Mouse (Mus musculus): Measurements from ENCODE around the gene Ppm1h.

Gene Ppm1h

DNA sequence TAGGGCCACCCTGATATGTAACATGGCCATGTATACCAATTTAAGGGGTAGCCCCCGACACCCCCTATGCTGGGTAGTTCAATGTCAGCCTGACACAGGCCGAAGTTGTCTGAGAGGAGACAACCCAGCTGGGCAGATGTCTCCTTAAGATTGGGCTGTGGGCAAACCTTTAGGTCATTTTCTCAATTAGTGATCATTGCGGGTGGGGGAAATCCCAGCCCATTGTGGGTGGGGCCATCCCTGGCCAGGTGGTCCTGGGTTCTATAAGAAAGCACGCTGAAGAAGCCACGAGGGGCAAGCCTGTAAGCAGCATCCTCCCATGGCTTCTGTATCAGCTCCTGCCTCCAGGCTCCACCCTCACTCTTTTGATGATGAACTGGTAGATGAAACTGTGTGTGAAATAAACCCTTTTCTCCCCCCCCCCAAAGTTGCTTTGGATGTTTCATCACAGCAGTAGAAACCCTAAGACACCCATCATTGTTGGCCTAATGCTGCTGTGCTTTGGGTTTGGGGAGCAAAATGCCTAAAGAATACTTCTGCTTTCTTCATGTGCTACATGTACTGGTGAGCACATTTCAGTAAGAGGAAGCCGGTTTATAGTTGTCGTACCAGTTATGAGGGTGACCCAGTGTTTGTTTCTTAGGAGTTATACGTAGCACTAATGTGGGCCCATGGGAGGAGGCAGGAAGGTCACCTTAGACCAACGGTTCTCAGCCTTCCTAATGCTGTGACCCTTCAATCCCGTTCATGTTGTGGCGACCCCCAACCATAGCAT is 68.8 kb downstream of the Ppm1h start:
- no peak for DNase-seq

DNA sequence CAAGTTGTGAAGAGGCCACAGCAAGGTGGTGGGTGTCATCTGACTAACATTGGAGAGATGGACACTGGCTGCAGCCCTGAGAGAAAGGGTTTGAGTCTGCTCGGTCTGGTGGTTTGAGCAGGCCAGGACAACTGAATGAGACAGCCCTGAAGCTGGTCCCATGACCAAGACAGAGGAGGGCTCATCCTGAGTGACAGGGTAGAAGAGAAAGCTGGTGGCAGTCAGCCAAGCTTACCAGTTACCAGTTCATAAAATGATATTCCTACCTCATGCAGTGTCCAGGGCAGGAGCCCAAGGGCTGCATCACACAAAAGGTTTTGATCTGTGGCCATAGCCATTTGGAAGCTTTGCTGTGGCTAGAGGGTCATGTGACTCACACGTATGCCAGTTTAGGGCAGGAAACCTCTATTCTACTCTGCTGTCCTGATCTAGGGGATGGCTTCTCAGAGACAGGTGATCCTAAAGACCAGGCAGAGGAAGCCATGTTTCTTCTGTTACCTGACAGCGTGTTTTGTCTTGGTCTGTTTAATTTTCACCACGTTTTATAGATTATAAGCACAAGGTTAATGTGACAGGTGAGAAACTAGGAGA is 69.9 kb downstream of the Ppm1h start:
- DNase-seq: no peak

DNA sequence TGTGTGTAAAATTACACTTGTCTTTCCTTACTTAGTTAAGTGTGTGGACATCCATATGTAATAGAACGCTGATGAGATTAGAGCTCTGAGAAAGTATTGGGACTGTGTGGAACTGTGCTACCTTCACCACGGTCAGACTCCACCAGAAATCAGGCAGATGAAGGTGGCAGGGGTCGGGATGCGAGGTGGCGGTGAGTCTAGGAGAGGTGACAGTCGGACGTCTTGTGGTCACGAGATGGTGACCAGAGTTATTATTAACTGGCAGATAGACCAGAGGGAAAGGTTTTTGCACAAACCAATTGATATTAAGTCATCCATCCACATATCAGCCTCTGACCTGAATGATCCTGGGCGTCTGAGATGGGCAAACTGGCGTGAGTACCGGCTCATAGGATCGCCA is 70.5 kb downstream of the Ppm1h start:
- DNase-seq: no peak

DNA sequence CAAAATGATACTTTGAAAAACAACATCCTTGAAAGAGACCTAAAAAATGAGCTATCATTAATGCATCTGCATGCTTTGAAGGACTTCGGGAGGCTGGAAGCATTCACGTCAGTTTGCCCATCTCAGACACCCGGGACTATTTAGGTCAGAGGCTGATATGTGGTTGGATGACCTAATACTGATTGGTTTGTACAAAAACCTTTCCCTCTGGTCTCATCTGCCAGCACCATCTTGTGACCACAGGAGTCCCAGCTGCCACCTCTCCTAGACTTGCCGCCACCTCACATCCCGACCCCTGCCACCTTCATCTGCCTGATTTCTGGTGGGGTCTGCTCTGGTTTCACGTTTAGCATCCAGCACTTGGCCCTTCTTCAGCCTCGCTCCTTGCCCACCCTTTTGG is 71.3 kb downstream of the Ppm1h start:
- DNase-seq: no peak

DNA sequence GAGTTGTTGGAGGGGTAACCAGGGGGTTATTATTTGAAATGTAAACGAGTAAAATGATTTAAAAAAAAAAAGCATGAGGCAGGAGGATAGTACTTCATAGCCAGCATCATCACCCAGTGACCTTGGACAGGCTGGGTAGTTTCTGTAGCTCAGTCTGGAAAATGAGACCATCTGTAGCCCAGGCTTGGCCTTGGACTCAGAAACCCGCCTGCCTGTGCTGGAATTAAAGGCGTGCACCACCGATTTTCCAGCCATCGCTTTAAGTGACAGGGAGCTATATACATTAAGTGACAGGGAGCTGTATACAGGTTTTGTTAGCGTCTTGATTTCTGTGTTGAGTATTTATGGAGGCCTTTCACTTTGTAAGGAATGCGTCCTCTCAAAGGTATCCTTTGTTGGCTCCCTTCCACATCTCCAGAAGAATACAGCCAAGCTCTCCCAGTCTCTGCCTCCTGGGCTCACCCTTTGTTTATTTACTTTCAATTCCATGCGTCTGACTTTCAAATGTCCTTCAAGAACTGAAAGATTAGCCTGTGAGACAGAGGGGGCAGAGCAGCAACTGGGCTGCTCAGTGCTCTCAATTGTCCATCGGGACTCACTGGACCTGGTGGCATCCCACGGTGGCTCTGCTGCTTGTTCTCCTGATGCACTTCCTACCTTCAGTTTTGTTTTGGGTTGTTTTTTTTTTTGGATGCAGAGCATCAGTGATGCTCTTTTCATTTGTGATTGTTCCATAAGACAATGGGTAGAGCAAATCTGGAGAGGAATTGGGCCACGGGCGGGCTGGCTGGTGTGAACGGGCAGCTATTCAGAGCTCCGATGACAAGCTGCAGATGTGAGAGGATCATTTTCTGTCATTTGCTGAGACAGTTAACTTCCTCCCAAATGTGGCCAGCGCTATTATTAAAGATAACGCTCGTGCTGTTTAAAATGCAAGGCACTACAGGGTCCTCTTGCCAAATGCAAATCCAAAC is 74.7 kb downstream of the Ppm1h start:
- no peak for DNase-seq

DNA sequence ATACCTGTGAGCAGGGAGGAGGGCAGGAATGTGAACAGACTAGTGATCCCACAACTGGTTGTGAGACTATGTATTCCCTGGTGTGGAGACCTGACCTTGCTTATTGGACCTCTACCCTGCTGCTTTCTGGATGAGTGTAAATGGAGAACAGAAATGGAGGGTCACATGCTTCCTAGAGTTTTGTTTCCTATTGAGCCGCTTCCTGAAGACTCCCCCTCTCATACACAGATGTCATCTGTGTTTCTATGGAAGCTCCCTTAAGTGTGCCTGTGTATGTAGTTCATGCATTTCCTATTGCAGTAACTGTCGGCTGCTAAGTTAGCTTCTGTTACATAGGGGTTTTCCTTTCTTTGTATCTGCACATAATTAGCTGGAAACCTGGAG is 75.4 kb downstream of the Ppm1h start:
- DNase-seq: no peak

DNA sequence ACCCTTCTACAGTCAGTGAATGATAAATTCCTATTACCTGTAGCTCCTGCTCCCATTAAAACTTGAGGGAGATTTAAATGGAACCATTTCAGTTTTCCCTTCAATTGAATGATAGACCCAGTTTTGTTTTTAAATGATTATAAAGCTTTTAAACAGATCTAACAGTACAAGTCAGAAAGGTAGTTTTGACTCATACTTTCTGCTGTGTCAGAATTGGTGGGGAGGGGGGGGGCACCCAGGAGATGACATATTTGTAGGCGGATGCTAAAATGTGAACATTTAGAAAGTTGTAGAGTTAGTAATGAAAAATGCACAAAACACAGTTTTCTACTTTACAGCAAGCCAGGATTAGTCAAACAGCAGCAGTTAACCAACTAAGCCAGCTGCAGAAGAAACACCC is 76.4 kb downstream of the Ppm1h start:
- no peak for DNase-seq

DNA sequence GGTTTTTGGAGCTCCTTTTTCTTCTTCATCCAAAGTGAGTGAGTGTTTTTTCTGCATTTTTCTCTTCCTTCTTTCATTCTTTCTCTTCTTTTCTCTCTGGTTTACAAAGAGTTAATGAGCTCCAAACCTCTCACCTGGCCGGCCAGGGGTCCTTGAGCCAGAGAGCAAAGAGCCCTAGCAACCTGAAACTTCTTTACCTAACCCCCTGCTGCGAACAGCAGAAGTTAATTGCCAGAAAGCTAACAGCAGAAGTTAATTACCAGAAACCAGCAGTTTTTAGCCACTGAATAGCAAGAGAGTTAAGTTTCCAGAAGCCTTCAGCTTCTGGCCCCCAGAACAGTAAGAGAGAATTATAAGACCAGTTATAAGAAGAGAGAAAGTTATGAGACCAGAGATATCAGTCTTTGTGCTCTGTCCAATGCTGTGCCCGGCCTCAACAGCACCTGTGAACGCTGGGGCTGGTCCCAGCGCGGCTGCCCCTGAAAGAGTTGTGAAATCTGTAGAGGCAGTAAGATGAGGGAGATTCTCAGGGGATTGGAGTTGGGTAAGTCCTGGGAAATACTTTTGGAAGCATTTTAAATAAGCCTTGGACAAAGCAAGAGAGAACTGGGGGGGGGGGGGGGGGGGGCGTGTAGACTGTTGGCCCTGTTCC is 78.4 kb downstream of the Ppm1h start:
- DNase-seq: no peak

DNA sequence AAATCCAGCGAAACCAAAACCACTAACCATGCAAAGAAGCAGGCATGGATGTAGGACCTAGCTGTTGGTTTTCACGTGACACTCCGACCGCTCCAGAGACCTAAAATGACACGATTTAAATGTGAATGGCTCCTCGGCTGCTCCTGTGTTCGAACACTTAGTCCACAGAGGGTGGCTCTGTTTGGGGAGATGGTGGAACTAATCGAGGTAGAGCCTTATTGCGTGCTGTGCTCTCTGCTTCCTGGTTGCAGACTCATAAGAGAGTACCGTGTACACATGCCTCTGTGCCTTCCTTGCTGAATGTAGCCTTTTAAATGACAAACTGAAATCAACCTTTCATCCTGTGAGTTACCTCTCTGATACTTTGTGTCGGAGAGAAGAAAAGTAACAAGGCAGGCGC is 79.2 kb downstream of the Ppm1h start:
- DNase-seq: peak in 1 of 2 experiments; percentile 36

DNA sequence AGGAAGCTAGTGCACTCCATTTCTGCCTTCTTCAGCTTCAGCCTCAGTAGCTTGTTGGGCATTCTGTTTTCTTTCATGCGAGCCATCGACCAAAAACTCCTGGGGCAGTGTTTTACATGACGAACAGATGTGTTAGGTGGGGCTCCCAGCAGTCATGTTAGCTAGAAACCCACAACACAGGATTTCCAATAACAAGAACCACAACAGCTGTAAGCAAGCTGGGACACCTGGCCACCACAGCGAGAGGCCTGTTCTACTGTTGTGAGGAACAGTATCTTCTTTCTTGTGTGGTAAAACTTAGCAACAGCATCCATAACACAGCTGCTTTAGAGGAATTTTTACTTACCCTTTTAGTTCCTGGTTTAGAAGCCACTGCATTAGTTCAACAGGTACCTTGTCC is 79.8 kb downstream of the Ppm1h start:
- DNase-seq: peak; percentile 73 to 86

DNA sequence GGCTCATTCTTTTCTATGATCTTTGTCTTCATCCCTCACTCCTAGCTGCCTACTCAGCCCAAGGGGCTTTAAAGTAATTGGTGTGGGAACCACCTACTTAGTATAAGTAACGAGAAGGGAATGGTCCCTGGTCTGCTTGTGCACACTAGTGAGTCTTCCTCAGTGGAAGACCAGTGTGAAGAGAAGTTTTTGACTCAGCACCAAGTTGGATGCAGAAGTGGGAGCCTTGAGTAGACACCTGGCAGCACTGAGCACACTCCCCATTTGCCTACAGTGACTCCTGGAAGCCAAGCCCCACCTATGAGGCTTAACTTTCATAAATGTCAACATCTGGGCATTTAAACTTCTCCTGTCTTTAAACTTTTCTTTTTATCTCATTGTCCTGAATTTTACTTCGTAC is 81.2 kb downstream of the Ppm1h start:
- DNase-seq: no peak

DNA sequence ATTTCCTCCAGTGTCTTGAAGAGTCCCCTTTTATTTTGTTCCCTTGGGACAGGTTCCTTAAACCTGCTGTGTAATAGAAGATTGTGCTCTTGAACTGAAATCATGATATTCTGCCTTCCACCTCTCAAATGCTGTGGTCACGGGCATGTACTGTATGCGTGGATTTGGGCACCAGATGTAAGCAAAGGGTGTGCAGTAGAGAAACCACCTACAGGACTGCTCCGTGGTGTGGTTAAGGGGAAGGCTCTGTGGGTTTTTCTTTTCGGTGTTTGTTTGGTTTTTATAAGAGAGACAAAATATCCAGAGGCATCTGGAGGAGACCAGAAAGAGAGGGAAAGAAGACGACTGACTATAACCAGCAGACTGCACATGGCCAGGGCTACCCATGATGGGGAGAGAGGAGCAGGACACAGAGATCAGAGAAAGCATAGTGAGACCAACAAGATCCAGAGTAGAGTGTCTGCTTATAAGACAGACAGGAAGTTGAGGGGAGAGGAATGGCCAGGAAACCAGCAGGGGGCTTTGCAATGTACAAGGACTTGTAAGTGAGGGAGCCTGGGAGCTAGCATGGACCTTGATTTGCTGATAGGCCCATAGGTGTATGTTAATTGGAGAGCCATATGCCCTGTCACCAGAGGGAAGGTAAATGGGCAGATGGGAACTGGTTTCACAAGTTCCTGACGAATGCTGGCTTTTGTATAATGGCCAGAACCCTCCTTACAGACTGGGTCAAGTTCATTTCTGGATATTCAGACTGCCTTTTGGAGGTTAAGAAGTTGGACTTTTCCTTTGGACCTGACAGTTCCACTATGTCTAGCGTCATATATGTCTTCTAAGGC is 82.1 kb downstream of the Ppm1h start:
- DNase-seq: no peak

DNA sequence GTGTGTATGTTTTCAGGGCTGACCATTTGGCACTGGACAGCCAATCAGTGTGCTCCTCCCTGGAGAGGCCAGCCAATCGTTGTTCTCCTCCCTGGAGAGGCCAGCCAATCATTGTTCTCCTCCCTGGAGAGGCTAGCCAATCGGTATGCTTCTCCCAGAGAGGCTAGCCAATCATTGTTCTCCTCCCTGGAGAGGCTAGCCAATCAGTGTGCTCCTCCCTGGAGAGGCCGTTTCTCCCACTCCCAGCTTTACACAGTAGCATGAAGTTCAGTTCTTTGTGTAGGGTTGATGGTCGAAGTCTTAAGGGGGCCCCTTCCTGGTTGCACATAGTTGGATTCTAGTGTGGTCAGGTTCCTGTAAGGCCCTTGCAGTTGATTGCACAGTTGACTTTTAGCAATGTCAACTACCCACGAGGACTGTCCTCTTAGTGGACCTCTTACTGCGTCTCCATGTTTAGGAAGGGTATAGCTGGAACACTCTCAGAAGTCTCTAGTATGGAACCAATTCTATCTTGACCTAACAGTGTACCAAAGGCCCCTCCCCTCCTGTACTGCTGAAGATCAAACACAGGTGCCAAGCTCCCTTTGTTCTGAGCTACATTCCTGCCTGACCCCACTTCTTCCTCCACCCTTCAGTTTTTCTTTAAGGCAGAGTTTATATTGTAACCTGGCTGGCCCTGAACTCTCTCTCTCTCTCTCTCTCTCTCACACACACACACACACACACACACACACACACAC is 84.4 kb downstream of the Ppm1h start:
- DNase-seq: no peak

DNA sequence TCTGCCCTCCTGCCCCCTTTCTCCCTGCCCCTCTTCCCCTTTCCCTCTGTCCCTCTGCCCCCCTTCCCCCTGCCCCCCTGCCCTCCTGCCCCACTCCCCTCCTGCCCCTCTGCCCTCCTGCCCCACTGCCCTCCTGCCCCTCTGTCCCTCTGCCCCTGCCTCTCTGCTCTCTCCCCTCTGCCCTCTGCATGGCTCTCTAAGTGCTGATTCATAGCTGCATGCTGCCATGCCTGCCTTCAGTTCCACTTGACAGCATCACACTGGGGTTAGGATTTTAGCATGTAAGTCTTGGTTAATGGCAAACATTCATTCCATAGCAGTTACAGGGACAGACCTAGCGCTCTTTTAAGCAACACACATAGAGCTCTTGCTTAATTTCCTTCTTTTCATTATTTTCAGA is 85.0 kb downstream of the Ppm1h start:
- DNase-seq: no peak

DNA sequence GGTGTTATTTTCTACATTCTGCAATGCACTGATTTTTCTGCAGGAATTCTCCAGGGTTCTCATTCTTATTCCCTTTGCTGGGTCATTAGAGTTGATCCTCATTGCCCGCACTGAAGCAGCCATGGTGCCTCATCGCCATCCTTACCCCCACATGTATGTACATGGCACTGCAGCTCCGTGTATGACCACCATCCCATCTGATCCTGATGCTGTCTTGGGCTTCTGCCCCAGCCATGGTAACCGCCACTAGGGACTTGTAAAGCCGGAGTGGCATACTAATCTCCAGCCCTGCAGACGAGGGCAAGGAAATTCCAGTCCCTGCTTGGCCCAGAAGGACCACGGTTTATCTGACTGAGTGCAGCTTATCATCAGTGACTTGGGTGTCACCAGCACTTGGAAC is 86.1 kb downstream of the Ppm1h start:
- no peak for DNase-seq

DNA sequence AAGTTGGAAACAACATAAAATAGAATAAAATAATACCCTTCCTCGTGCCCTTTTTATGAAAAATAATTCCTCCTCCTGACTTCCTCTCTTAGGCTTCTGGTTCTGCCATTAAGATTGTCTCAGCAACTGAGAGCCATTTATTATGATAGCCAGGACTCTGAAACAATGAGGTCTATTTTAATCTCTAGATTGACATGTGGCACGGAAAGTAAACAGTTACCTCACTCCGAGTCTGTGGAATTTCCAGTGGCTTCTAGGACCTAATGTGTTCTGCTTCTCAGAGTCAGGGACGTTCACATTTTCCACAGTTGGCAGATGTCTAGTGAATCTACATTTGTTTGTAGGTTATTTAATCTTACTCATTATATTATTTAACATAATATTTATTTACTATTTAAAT is 87.0 kb downstream of the Ppm1h start:
- DNase-seq: no peak

DNA sequence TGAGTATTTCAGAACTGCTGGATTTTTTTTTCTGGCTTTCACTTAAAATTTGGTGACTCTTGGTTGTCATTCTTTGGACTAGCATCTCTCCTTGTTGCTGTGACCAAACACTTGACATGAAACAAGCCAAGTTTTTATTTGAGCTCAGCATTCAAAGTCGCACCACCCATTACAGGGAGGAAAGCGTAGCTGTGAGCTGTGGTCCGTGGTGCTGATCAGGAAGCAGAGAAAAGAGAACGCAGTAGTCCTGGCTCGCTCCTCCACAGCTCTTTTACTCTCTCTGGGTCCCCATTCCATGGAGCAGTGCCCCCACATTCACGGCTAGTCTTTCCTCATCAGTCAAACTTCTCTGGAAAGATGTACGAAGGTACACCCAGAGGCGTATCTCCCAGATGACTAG is 87.4 kb downstream of the Ppm1h start:
- DNase-seq: no peak

DNA sequence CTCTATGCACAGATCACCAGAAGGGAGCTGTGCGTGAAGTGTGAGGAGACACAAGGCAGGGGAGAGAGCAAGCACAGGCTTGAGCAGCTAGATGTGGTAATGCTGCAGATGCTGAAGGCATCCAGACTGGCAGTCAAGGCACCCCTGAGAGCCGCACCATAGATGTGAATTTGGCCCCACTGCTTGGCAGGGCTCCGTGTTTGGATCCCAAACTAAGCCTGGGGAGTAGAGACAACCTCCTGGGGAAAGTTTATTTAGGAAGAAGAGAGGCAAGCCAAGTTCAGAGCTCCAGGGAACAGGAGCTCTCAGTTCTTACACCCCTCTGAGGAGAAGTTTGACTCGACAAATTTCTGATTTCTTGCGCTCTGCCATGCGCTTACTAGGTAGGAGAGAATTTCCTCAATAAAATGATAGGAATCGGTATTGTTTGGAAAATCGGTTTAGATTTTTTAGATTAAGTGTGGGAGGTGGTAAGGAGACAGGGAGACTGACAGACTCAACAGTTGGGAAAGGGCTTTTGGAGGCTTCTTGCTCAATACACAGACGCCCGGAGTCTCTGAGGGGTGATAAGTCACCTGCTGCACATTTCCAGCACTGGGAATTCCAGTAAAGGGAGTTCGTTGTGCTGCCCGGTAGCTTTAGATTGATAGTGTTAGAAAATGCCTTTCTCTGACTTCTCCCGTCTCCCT is 89.8 kb downstream of the Ppm1h start:
- DNase-seq: no peak

DNA sequence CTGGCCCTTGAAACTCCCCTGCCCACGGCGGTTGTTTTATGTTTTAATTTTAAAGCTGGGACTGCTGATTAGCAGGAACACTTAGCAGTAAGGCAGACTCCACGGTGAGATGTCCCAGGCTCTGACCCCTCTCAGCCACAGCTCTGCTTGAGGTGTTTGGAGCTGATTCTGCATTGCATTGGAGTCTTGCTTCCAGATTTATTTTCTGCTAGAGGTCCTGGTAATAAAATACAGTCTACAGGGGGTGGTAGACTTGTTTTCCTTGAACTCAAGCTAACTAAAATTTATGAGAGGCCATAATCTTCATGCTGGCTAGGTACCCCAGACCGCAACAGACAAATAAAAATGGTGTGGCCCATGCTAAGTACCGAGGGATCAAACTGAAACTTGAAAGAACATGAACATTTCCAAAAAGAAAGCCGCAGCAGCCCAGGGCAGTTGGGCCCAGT is 90.4 kb downstream of the Ppm1h start:
- no peak for DNase-seq

DNA sequence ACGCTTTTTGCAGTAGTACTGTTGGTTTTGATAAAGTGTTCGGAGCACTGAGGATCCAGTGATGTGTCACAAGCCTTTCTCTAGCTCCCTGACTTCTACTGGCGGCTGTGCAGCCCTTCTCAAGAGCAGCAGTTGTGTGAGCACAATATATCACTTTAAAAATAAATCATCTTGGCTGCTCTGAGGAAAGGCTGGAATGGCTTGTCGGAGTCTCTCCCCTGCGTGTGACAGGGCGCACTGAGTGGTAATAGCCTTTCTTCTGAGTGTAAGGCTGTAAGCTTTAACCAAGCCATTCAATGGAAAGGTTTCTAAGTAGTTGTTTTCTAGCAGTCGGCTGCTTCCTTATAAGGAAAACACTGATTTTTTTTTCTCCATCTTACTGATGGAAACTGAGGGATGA is 91.8 kb downstream of the Ppm1h start:
- no peak for DNase-seq

DNA sequence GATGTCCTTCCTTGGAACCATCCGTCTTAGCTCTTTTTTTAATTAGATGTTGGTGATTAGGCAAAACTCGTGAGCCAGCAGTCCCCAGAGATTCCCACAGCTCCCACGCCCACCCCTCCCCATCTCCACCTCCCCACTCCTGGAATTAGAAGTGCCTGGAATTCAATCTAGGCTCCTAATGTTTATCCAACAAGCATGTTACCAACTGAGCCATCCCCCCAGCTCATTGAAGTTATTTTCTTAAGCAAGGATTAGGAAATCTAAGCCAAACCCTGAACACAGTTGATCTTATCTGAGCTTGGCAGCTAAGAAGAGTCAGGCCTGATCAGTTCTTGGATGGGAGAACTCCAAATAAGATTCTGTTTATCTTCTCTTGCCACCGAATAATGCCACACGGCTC is 92.4 kb downstream of the Ppm1h start:
- DNase-seq: no peak
